Mouse (Mus musculus) neutrophil, adult 59 days (primary cell): ENCODE measurements around the gene 4930470P17Rik. TPM values are rescaled to one million over a fixed set of nuclear protein-coding genes. Genes with fewer than 3 reads are reported as not detected.

Experiments used
- total RNA-seq, 2 experiments: library from RNA; stranded (reverse); gene quantifications; 1 replicate in 1 of 2; 2 replicates in 1 of 2; pipeline ENCODE4 v1.2.4; 2023

Gene 4930470P17Rik
- not detected for total RNA-seq

GRCm38 (mm10) chr2:170601917-170602316 lies at the start of gene 4930470P17Rik:
Gene 4930470P17Rik, minus strand, starts transcription at chr2:170602017.

Other genes starting within 250 kb of the 4930470P17Rik start
- under 1 TPM; 0.37 to 0.82 TPM for gene Bcas1, start 174.2 kb downstream of the 4930470P17Rik start, total RNA-seq
- gene Pfdn4, start 105.6 kb downstream of the 4930470P17Rik start, total RNA-seq, result 10 to 100 TPM; 15.1 to 15.3 TPM
- gene Cyp24a1, start 104.9 kb downstream of the 4930470P17Rik start, total RNA-seq, result not detected
- gene Dok5, start 129.8 kb upstream of the 4930470P17Rik start, total RNA-seq, result not detected